Mouse (Mus musculus) left cerebral cortex, postnatal 14 days (tissue): ENCODE measurements around the gene Dph6. TPM values are rescaled to one million over a fixed set of nuclear protein-coding genes. Genes with fewer than 3 reads are reported as not detected.
A peak's percentile ranks its signal among the peaks of the same experiment; 100 is the strongest.

Experiments
- DNase-seq, 2 experiments: peaks; one replicate each; pipeline ENCODE4 v3.0.0; 2021 to 2022; ENCODE audit warnings: low spot score in 2 of 2, mixed read lengths in 1 of 2
- intact Hi-C: fragments of 180-260 bp; cut with DNase I; formaldehyde crosslinking; loops from one replicate; pipeline ENCODE4 v1.15.1; 2025
- total RNA-seq, 2 experiments: library from RNA; stranded (reverse); gene quantifications; 2 replicates each; pipeline ENCODE4 v1.2.3; 2021

Gene Dph6
- total RNA-seq, 2 experiments from 2014 or later: 15.8 to 15.9 TPM

- intact Hi-C loops: no loop called here
- no peak for DNase-seq
These were observed 74.0 kb downstream of the Dph6 start for GRCm38 (mm10) chr2:114580714-114581113.

- intact Hi-C loops: no loop called here
- DNase-seq: no peak
These were observed 111.7 kb downstream of the Dph6 start for GRCm38 (mm10) chr2:114543000-114543622.

GRCm38 (mm10) chr2:114542325-114542724, 112.4 kb downstream of the Dph6 start:
- peak in 1 of 2 experiments; percentile 2 for DNase-seq
- intact Hi-C loops: no loop called here

DNA sequence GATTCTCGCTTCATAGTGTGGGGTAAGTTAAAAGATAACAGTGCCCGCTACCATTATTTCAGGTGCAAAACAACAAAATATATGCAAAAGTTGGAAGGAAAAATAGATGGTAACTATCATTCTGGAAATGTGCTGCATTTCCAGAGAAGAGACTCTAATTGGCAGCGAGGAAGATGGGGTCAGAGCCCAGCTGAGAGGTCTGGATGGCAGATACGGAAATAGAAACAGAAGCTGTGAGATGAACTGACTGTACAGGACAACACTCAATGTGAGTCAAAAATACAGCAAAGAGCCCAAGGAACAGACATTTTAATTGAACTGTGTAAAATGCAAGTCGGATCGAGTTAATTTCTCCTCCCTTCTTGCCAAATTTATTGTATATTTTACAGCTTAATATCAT, 114.3 kb downstream of the Dph6 start:
- intact Hi-C loops: no loop called here
- no peak for DNase-seq

DNA sequence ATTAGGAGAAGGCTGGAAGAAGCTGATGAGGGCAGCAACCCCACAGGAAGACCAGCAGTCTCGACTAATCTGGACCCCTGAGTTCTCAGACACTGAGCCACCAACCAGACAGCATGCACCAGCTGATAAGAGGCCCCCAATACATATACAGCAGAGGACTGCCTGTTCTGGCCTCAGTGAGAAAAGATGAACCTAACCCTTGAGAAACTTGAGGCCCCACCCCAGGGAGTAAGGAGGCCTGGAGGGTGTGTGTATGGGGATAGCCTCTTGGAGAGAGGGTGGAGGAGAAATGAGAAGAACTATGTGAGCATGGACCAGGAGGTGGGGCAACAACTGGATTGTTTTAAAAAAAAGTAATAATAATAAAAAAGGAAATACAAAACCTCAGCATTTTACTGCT, 118.7 kb downstream of the Dph6 start:
- DNase-seq: no peak
- intact Hi-C loops: no loop called here

DNA sequence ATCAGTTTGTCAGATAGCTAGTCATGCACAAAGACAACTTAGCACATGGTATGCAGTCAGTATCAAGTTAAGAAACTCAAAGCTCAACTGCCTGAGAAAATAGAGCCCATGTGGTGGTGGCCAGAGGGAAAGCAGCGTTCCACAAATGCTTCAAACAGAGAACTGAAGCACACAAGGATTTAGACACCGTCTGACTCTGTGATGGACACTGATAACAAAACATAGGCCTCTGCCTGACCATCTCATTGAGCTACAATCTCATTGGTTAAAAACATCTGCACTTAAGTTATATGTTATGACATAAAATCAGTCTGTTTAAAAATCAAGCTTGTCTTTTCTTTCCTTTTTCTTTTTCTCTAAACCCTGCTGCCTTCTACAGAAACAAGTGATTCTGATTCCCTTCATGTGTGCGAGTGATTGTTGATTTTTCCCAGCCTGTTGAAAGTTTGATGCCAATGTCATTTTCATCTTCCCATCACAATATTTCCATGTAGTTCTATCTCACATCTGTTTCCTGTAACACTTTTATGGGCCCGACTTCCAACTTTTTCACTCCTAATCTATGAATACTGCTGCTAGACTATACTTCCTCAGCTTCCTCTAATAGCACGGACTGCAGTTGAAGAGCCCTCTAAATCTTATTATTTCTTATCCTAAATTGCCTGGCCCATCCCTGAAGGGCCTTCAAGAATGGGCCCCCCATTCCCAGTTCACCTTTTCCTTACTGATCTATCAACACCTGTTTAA, 123.6 kb downstream of the Dph6 start:
- DNase-seq: no peak
- intact Hi-C loops: no loop called here

- no peak for DNase-seq
- intact Hi-C loops: no loop called here
These were observed 134.3 kb downstream of the Dph6 start for GRCm38 (mm10) chr2:114520414-114520813.

GRCm38 (mm10) chr2:114519907-114520306, 134.9 kb downstream of the Dph6 start:
- intact Hi-C loops: no loop called here
- DNase-seq: no peak

GRCm38 (mm10) chr2:114492398-114492797, 162.4 kb downstream of the Dph6 start:
- intact Hi-C loops: no loop called here
- DNase-seq: no peak

DNA sequence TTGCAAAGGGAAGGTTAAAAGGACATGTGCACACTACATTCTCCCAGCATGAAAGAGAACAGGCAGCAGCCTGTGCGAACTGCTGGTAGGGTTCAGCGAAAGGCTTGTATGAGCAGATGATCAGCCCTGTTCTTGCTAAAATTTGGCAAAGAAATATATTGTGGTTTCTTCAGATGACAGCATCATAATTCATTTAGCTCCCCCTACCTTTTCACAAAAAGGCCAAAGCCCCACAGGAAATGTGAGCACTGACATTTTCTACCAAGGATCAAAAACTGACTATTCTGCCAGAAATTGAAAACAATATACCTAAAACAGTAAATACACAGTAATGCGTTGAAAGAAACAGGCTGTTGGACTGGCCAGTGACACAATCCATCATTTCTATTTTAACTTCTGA, 162.9 kb downstream of the Dph6 start:
- intact Hi-C loops: no loop called here

GRCm38 (mm10) chr2:114486980-114487379, 167.8 kb downstream of the Dph6 start:
- peak in 1 of 2 experiments; percentile 2 for DNase-seq
- intact Hi-C loops: no loop called here

More for the DNA sequence above, 162.9 kb downstream of the Dph6 start:
- no peak for DNase-seq
